Mouse (Mus musculus): ENCODE results near the gene Tinf2.
A peak's percentile ranks its signal among the peaks of the same experiment; 100 is the strongest.

The Tinf2 gene

GRCm38 (mm10) chr14:55635523-55636007 is 46.1 kb downstream of the Tinf2 start, which contains the start of gene Ipo4:
Ipo4 (minus strand) TSS chr14:55635957.
- peak; percentile 82 for DNase-seq (ENCODE audit: low spot score)

- DNase-seq (ENCODE audit: low spot score): no peak
Observed at GRCm38 (mm10) chr14:55634874-55635522, 46.6 kb downstream of the Tinf2 start.

- DNase-seq (ENCODE audit: low spot score): no peak
Observed at GRCm38 (mm10) chr14:55629312-55629711, 52.3 kb downstream of the Tinf2 start.

- DNase-seq (ENCODE audit: low spot score): no peak
Observed at GRCm38 (mm10) chr14:55628077-55628827, 53.4 kb downstream of the Tinf2 start.

Data from left cerebral cortex, adult 11 months (tissue).